Mouse (Mus musculus): ENCODE measurements around the gene Crlf1.

The Crlf1 gene

DNA sequence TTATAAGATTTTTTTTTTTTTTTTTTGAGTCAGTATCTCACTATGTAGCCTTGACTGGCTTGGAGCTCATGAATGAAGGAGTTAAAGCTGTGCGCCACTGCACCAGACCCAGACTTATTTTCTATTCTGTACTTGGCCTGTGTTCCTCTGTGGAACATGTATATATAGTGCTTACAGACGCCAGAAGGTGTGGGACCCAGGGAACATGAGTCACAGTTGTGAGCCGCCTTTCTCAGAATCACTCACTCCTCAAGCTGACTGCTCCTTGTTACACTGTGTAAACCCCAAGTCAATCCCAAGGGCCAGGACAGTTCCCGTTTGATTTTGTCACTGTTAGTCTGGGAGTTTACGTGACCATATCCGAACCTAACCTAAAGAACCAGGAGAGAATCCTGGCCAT is 26.1 kb downstream of the Crlf1 start:
- DNase-seq (ENCODE audit: low spot score in 2 of 2), result no peak

- no peak for DNase-seq (ENCODE audit: low spot score in 2 of 2)
Observed at GRCm38 (mm10) chr8:70519606-70520005, 26.6 kb downstream of the Crlf1 start.

GRCm38 (mm10) chr8:70522592-70523403 is 29.8 kb downstream of the Crlf1 start:
- peak; percentile 92 to 95 for DNase-seq (ENCODE audit: low spot score in 2 of 2)

GRCm38 (mm10) chr8:70527111-70527511 is 34.2 kb downstream of the Crlf1 start:
- DNase-seq (ENCODE audit: low spot score in 2 of 2), result no peak

- peak; percentile 95 to 98 for DNase-seq (ENCODE audit: low spot score in 2 of 2)
Observed at GRCm38 (mm10) chr8:70527512-70528181, 34.7 kb downstream of the Crlf1 start, which contains the start of the genes Fkbp8 and Kxd1. Fkbp8 (plus strand) TSS chr8:70527724. Kxd1 (minus strand) TSS chr8:70527956.

GRCm38 (mm10) chr8:70528182-70528797 is 35.3 kb downstream of the Crlf1 start:
- DNase-seq (ENCODE audit: low spot score in 2 of 2), result no peak

DNA sequence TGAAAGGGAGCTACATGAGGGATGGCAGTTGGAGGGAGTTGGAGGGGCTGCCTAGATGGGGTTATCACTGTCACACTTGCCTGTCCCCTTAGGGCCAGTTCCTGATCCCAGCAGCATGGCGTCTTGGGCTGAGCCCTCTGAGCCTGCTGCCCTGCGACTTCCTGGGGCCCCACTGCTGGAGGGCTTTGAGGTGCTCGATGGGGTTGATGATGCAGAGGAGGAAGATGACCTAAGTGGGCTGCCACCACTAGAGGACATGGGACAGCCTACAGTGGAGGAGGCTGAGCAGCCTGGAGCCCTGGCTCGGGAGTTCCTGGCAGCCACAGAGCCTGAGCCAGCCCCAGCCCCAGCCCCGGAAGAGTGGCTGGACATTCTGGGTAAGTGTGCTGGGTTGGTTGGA is 36.3 kb downstream of the Crlf1 start:
- DNase-seq (ENCODE audit: low spot score in 2 of 2), result no peak

DNA sequence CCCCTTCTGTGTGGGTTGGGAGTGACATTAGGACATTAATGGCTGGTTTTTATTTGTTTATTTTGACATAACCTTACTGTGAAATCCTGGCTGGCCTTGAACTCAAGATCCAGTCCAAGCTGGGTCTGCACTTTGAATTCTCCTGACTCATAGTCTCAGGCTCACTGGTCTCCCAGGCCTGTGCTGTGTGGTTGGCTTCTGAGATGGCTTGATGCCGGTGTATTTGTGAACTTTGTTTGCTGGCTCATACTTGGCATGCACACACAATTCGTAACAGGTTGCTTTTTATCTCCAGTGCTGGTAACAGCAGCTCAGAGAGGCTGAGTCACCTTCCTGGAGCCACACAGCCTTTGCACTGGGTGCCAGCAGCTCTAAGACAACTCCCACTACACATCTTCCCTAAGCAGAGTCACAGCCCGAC is 36.8 kb downstream of the Crlf1 start:
- DNase-seq (ENCODE audit: low spot score in 2 of 2), result no peak

- DNase-seq (ENCODE audit: low spot score in 2 of 2), result no peak
Observed at GRCm38 (mm10) chr8:70530314-70530713, 37.4 kb downstream of the Crlf1 start.

- DNase-seq (ENCODE audit: low spot score in 2 of 2), result no peak
Observed at GRCm38 (mm10) chr8:70534281-70534680, 41.3 kb downstream of the Crlf1 start.

- DNase-seq (ENCODE audit: low spot score in 2 of 2), result no peak
Observed at GRCm38 (mm10) chr8:70535221-70535620, 42.3 kb downstream of the Crlf1 start.

GRCm38 (mm10) chr8:70535701-70536100 is 42.7 kb downstream of the Crlf1 start:
- DNase-seq (ENCODE audit: low spot score in 2 of 2), result no peak

- peak in 1 of 2 experiments; percentile 72 for DNase-seq (ENCODE audit: low spot score in 2 of 2)
Observed at GRCm38 (mm10) chr8:70538024-70538579, 45.1 kb downstream of the Crlf1 start.

DNA sequence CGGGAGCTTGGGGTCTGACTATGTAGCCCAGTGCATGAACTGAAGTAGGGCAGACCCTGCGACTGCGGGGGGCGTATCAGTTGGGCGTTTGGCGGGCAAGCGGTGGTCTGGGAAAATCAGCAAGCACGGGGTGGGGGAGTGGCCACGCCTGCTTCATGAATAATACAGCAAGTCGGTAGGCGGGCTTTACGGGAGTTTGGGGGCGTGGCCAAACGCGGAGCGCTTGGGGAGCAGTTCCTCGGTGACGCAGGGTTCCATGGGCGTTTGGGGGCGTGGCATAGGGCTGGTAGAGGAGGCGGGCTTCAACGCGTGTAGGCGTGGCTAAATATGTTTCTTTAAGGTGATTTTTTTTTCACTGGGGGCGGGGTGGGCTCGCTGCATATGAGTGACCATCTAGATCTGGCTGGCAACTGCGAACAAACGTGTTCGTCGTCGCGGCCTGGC is 45.7 kb downstream of the Crlf1 start:
- DNase-seq (ENCODE audit: low spot score in 2 of 2), result peak; percentile 99 to 100

DNA sequence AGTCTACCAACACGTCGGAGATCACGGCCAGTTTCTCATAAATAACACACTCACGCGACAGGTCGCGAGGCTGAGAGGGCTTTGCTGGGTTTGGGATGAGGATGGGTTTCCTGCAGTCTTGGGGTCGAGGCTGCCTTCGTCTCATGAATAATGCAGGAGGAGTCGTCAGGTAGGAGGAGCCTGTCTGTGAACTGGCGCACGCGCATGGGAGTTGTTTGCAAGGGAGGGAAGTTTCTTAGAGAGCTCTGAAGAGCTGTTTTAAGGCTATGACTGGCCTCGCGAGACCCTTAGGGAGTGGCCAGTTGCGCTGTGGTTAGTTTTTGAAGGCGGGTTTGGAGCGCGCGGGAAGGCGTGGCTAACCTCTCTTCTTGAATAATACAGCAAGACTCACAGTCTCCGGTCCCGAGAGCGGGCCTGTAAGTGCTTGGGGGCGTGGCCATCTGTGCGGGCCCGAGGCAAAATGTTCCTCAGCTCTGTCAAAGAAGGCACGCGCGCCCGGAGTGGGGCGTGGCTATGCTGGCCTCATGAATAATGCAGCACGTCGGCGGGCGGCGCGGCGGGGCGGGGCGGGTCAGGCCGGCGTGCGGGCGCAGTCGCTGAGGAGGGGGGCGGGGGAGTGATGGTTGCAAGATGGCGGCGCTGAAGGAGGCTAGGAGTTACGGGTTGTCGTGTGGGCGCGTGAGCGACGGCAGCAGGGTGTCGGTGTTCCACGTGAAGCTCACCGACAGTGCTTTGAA is 46.3 kb downstream of the Crlf1 start, which contains the start of gene Ell:
TSS of gene Ell (plus strand) at position 381 of the 737 bp plus-strand sequence.
- peak; percentile 99 to 100 for DNase-seq (ENCODE audit: low spot score in 2 of 2)

- DNase-seq (ENCODE audit: low spot score in 2 of 2), result no peak
Observed at GRCm38 (mm10) chr8:70540013-70540506, 47.1 kb downstream of the Crlf1 start.

DNA sequence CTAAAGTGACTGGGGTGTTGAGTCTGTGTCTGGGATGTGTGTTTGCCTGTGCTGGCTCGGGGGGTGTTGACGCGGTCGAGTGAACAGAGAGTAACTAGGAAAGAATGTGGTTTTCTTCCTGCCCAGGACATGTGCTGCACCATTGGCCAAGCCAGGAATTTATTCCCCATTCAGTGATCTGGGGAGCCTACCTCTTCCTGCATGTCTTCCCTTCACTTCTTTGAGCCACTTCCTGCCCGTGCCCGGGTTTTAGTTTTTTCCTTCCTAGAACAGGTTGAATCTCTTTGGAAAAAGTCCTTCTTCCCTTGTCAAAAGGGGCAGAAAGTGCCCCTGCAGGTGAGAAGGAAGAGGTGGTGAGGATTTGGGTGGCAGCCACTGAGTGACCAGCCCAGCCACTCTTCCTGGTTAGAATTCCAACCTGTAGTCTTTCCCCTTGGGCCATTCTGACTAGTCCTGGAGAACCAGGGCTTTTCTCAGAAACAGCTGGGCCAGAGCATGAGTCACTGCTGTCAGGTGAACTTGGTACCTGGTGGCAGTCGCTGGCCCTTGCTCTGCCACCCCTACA is 47.6 kb downstream of the Crlf1 start:
- DNase-seq (ENCODE audit: low spot score in 2 of 2), result no peak

GRCm38 (mm10) chr8:70541081-70541480 is 48.1 kb downstream of the Crlf1 start:
- no peak for DNase-seq (ENCODE audit: low spot score in 2 of 2)

- no peak for DNase-seq (ENCODE audit: low spot score in 2 of 2)
Observed at GRCm38 (mm10) chr8:70544200-70544687, 51.3 kb downstream of the Crlf1 start.

DNA sequence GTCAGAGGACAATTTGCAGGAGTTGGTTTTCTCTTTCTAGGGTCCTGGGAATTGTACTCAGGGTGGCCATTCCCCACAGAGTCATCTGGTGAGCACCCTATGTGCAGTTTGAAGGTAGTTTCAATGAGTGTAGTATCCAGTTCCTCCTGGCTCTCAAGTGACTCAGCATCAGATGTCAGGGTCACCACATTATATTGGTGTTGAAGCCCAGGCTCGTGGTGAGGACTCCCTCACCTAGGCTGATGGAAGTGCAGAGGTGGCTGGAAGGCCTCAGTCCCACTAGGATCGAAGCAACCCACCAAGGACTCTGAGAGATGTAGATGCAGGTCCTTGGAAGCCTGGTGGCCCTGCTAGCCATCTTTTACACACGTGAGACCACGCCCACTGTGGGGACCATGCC is 53.5 kb downstream of the Crlf1 start:
- DNase-seq (ENCODE audit: low spot score in 2 of 2), result no peak

DNA sequence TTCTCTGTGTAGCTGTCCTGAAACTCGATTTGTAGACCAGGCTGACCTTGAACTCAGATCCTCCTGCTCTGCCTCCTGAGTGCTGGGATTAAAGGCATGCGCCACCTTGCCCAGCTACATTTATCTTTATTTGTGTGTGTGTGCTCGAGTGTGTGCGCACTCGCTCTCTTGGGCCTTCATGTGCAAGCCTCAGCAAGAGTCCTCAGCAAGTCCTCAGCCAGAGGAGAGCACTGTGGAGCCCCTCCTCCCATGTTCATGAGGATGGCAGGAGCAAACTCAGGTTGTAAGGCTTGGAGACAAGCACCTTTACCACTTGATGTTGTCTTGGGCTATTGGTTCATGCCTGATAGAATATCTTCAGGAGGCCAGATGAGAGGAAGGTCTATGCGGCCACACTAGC is 54.8 kb downstream of the Crlf1 start:
- DNase-seq (ENCODE audit: low spot score in 2 of 2), result no peak
